Mouse (Mus musculus) A20 (cell line): ENCODE results near the gene Otud3.

Experiments
- DNase-seq: peaks from one replicate; pipeline ENCODE4 v3.0.0-alpha.2; 2011; ENCODE audit warnings: low read depth, low spot score

Otud3 gene

GRCm38 (mm10) chr4:138855092-138855632, 58.6 kb downstream of the Otud3 start:
- DNase-seq: no peak

- DNase-seq: no peak
Observed at GRCm38 (mm10) chr4:138852961-138853360, 60.8 kb downstream of the Otud3 start.

- DNase-seq: peak; percentile 58
Observed at GRCm38 (mm10) chr4:138851463-138851862, 62.3 kb downstream of the Otud3 start.
